ENCODE assay signal across 8 mouse cellular contexts in the genomic region with DNA sequence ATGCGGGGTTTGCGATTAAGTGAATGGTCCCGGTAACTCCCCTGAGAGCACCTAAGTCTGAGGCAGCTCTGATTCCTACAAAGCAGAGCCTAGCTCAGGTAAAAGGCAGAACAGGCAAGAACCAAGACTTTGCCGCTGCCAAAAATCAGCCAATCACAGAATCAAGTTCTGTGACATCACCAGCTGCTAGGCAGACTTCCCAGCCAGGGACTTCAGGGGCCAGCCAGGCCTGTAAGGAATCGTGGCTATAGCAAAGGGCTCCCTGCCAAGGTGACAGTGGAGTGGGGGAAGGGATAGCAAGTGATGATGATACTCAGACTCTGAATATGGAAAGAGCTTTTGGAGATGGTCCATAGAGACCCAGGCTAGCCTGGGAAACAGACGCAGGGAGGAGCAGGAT. TPM values are rescaled to one million over a fixed set of nuclear protein-coding genes. Genes with fewer than 3 reads are reported as not detected.
DNase-seq lines count a peak whose midpoint lies in the region; ATAC-seq and TF ChIP-seq lines count a peak whose summit lies in the region.

No protein-coding gene starts in this region.

- no peaks in the 10 kb centered on the region for H3K9me3 ChIP-seq in liver, postnatal 0 days (ENCODE audit: low read length)
- H3K9me3 ChIP-seq in neural tube, embryonic 13.5 days, result no peaks in the 10 kb centered on the region
- no peaks in the 10 kb centered on the region for H3K9me3 ChIP-seq in stomach, postnatal 0 days (ENCODE audit: control insufficient read depth, low read length)

- no peaks in the 10 kb centered on the region for H3K4me1 ChIP-seq in cerebellum, adult 2 months (ENCODE audit: control insufficient read depth, insufficient read depth, low read length)
- peaks cover 18% of the 10 kb centered on the region for H3K4me1 ChIP-seq in liver, postnatal 0 days (ENCODE audit: insufficient read depth)
- peaks cover 36% of the 10 kb centered on the region for H3K4me1 ChIP-seq in neural tube, embryonic 13.5 days (replicated peaks)
- H3K4me1 ChIP-seq in stomach, postnatal 0 days (replicated peaks; ENCODE audit: control insufficient read depth, insufficient read depth), result peaks cover 2% of the 10 kb centered on the region; the same call in 1 of the 2 replicates

- peak overlapping the region; percentile 51 for H3K4me2 ChIP-seq in liver, postnatal 0 days (ENCODE audit: low read depth, low read length)
- H3K4me2 ChIP-seq in neural tube, embryonic 13.5 days, result peak overlapping the region; percentile 42
- H3K4me2 ChIP-seq in stomach, postnatal 0 days (replicated peaks; ENCODE audit: low read depth), result peak overlapping the region; percentile 77

- H3K27ac ChIP-seq in cerebellum, adult 2 months (ENCODE audit: insufficient read depth, low read length), result no peak overlapping the region
- no peak overlapping the region for H3K27ac ChIP-seq in layer of hippocampus, adult 2 months
- H3K27ac ChIP-seq in liver, postnatal 0 days (ENCODE audit: low read depth), result no peak overlapping the region
- H3K27ac ChIP-seq in neural tube, embryonic 13.5 days (replicated peaks), result no peak overlapping the region
- peak overlapping the region; percentile 95 for H3K27ac ChIP-seq in stomach, postnatal 0 days (replicated peaks)

- H3K4me3 ChIP-seq in cerebellum, adult 2 months (replicated peaks; ENCODE audit: insufficient read depth, low read depth, low read length), result peak overlapping the region; percentile 45
- H3K4me3 ChIP-seq in layer of hippocampus, adult 2 months, result no peak overlapping the region; the same call in 1 of the 2 replicates
- H3K4me3 ChIP-seq in liver, postnatal 0 days (ENCODE audit: low read depth, low read length), result no peak overlapping the region
- no peak overlapping the region; the same call in 1 of the 2 replicates for H3K4me3 ChIP-seq in neural tube, embryonic 13.5 days
- peak overlapping the region; percentile 58 for H3K4me3 ChIP-seq in stomach, postnatal 0 days (ENCODE audit: low read depth, low read length)

- no peak for TF ChIP-seq POLR2A in cerebellum, adult 2 months (IDR thresholded peaks at IDR 0.05; ENCODE audit: borderline replicate concordance, insufficient read depth, low read length)

- no peak for TF ChIP-seq CTCF in cerebellum, adult 2 months (IDR thresholded peaks at IDR 0.05; ENCODE audit: borderline replicate concordance, insufficient read depth, low read depth, low read length)
- TF ChIP-seq CTCF in layer of hippocampus, adult 2 months (conservative IDR thresholded peaks at IDR 0.05), result no peak
- TF ChIP-seq CTCF in liver, postnatal 0 days (IDR thresholded peaks at IDR 0.05; ENCODE audit: low read depth), result no peak
- TF ChIP-seq CTCF in stomach, postnatal 0 days (IDR thresholded peaks at IDR 0.05; ENCODE audit: low read depth), result no peak

- H3K27me3 ChIP-seq in cerebellum, adult 2 months (ENCODE audit: control insufficient read depth, insufficient read depth, low read length), result peaks cover 3% of the 10 kb centered on the region; the same call in 1 of the 2 replicates
- peaks cover 46% of the 10 kb centered on the region for H3K27me3 ChIP-seq in liver, postnatal 0 days (ENCODE audit: insufficient read depth, low read length)
- peaks cover 56% of the 10 kb centered on the region for H3K27me3 ChIP-seq in neural tube, embryonic 13.5 days
- no peaks in the 10 kb centered on the region for H3K27me3 ChIP-seq in stomach, postnatal 0 days (ENCODE audit: control insufficient read depth, insufficient read depth, low read length)

- peak; percentile 83 for ATAC-seq in frontal cortex, adult (ENCODE audit: low TSS enrichment)
- ATAC-seq in hematopoietic stem cell, adult 5-6 weeks (replicated peaks in 1 of 2; ENCODE audit: insufficient read depth in 1 of 2, low FRiP score in 2 of 2, low TSS enrichment in 1 of 2, low read depth in 1 of 2, poor library complexity in 2 of 2, severe bottlenecking in 2 of 2), result peak; percentile 66 to 71
- peak; percentile 52; the same call in 1 of the 2 replicates for ATAC-seq in liver, postnatal 0 days
- peak; percentile 52; the same call in 1 of the 2 replicates for ATAC-seq in neural tube, embryonic 13.5 days (ENCODE audit: low read depth)
- peak; percentile 13; the same call in 1 of the 2 replicates for ATAC-seq in stomach, postnatal 0 days (ENCODE audit: low FRiP score, low TSS enrichment)

- 16% methylated on average over 6 of the region's 6 CpGs for WGBS in cerebellum, adult 2 months
- WGBS in liver, postnatal 0 days (ENCODE audit: insufficient replicate concordance), result 29% methylated on average over 6 of the region's 6 CpGs
- 12% methylated on average over 6 of the region's 6 CpGs for whole genome bisulfite sequencing in neural tube, embryonic 13.5 days
- 15% methylated on average over 6 of the region's 6 CpGs for WGBS in stomach, postnatal 0 days

- H3K9ac ChIP-seq in liver, postnatal 0 days (replicated peaks), result no peak overlapping the region
- H3K9ac ChIP-seq in neural tube, embryonic 13.5 days, result 0 out of 2 replicates have a peak overlapping the region, but pooled peaks have one; percentile 23
- peak overlapping the region; percentile 82 for H3K9ac ChIP-seq in stomach, postnatal 0 days (ENCODE audit: low read length)

- no peak for TF ChIP-seq EP300 in liver, postnatal 0 days (IDR thresholded peaks at IDR 0.05; ENCODE audit: low read depth)
- TF ChIP-seq EP300 in stomach, postnatal 0 days (optimal IDR thresholded peaks at IDR 0.05), result no peak

- H3K36me3 ChIP-seq in liver, postnatal 0 days (replicated peaks; ENCODE audit: insufficient read depth, low read length), result no peaks in the 10 kb centered on the region
- H3K36me3 ChIP-seq in neural tube, embryonic 13.5 days, result no peaks in the 10 kb centered on the region
- peaks cover 12% of the 10 kb centered on the region; the same call in 1 of the 2 replicates for H3K36me3 ChIP-seq in stomach, postnatal 0 days (ENCODE audit: control insufficient read depth, insufficient read depth, low read length)

- DNase-seq in ES-CJ7 (ENCODE audit: low read depth, low spot score), result peak; percentile 77
- DNase-seq in cerebellum, adult 2 months, result peak; percentile 83 to 92
- DNase-seq in layer of hippocampus, adult 2 months (ENCODE audit: low spot score in 2 of 2), result peak; percentile 76 to 93
- DNase-seq in liver, postnatal 0 days, result peak; percentile 91
- peak; percentile 92 for DNase-seq in stomach, postnatal 0 days (ENCODE audit: low spot score)

RNA-seq across cellular contexts. Expression of a gene that starts 3.6 kb away (rescaled TPM):
- 18.0 and 21.1 TPM in 2 replicates for polyA plus RNA-seq in cerebellum, adult 2 months (2012; rRNA removed)
- total RNA-seq in hematopoietic stem cell, adult 5-6 weeks (2017), result 18.6 and 28.2 TPM in 2 replicates
- 1 to 10 TPM; 5.4 to 6.1 TPM for total RNA-seq in layer of hippocampus, adult 2 months (2021)
- 17.3 and 58.9 TPM in 2 replicates for polyA plus RNA-seq in liver, postnatal 0 days (2015; fragmentation: Nextera tagmentation; extraction: Ambion mirVana)
- 29.0 and 77.1 TPM in 2 replicates for polyA plus RNA-seq in neural tube, embryonic 13.5 days (2015; fragmentation: Nextera tagmentation; extraction: Ambion mirVana)
- 2,018 and 2,237 TPM in 2 replicates for polyA plus RNA-seq in stomach, postnatal 0 days (2015; fragmentation: Nextera tagmentation; extraction: Ambion mirVana)

RNA-seq across cellular contexts. Expression of a gene that starts 13.2 kb away (rescaled TPM):
- 15.8 and 17.7 TPM in 2 replicates for polyA plus RNA-seq in cerebellum, adult 2 months (2012; rRNA removed)
- total RNA-seq in hematopoietic stem cell, adult 5-6 weeks (2017), result 2.4 and 10.6 TPM in 2 replicates
- not detected for total RNA-seq in layer of hippocampus, adult 2 months (2021)
- polyA plus RNA-seq in liver, postnatal 0 days (2015; fragmentation: Nextera tagmentation; extraction: Ambion mirVana), result 0.95 and 1.1 TPM in 2 replicates
- polyA plus RNA-seq in neural tube, embryonic 13.5 days (2015; fragmentation: Nextera tagmentation; extraction: Ambion mirVana), result 0.33 and 0.56 TPM in 2 replicates
- polyA plus RNA-seq in stomach, postnatal 0 days (2015; fragmentation: Nextera tagmentation; extraction: Ambion mirVana), result 2.6 and 3.1 TPM in 2 replicates

RNA-seq across cellular contexts. Expression of a gene that starts 20.5 kb away (rescaled TPM):
- 2.8 and 3.2 TPM in 2 replicates for polyA plus RNA-seq in cerebellum, adult 2 months (2012; rRNA removed)
- 66.5 and 76.9 TPM in 2 replicates for total RNA-seq in hematopoietic stem cell, adult 5-6 weeks (2017)
- total RNA-seq in layer of hippocampus, adult 2 months (2021), result 1 to 10 TPM in 1 of 2 experiments, under 1 TPM in 1; 0.64 to 1.0 TPM
- 14.2 and 15.2 TPM in 2 replicates for polyA plus RNA-seq in liver, postnatal 0 days (2015; fragmentation: Nextera tagmentation; extraction: Ambion mirVana)
- 10.0 and 10.4 TPM in 2 replicates for polyA plus RNA-seq in neural tube, embryonic 13.5 days (2015; fragmentation: Nextera tagmentation; extraction: Ambion mirVana)
- polyA plus RNA-seq in stomach, postnatal 0 days (2015; fragmentation: Nextera tagmentation; extraction: Ambion mirVana), result 10.7 and 11.8 TPM in 2 replicates

RNA-seq across cellular contexts. Expression of a gene that starts 27.3 kb away (rescaled TPM):
- polyA plus RNA-seq in cerebellum, adult 2 months (2012; rRNA removed), result 133 and 137 TPM in 2 replicates
- 45.7 and 55.6 TPM in 2 replicates for total RNA-seq in hematopoietic stem cell, adult 5-6 weeks (2017)
- total RNA-seq in layer of hippocampus, adult 2 months (2021), result 10 to 100 TPM; 27.6 to 29.0 TPM
- polyA plus RNA-seq in liver, postnatal 0 days (2015; fragmentation: Nextera tagmentation; extraction: Ambion mirVana), result 41.1 and 46.0 TPM in 2 replicates
- 65.5 and 73.1 TPM in 2 replicates for polyA plus RNA-seq in neural tube, embryonic 13.5 days (2015; fragmentation: Nextera tagmentation; extraction: Ambion mirVana)
- 118 and 120 TPM in 2 replicates for polyA plus RNA-seq in stomach, postnatal 0 days (2015; fragmentation: Nextera tagmentation; extraction: Ambion mirVana)

RNA-seq across cellular contexts. Expression of a gene that starts 36.4 kb away (rescaled TPM):
- polyA plus RNA-seq in cerebellum, adult 2 months (2012; rRNA removed), result not detected in 2 replicates
- total RNA-seq in hematopoietic stem cell, adult 5-6 weeks (2017), result not detected in 2 replicates
- total RNA-seq in layer of hippocampus, adult 2 months (2021), result not detected
- 0.53 and 0.94 TPM in 2 replicates for polyA plus RNA-seq in liver, postnatal 0 days (2015; fragmentation: Nextera tagmentation; extraction: Ambion mirVana)
- polyA plus RNA-seq in neural tube, embryonic 13.5 days (2015; fragmentation: Nextera tagmentation; extraction: Ambion mirVana), result not detected in 2 replicates
- not detected in 2 replicates for polyA plus RNA-seq in stomach, postnatal 0 days (2015; fragmentation: Nextera tagmentation; extraction: Ambion mirVana)

Comparison
In these comparisons a context has a peak if more than half of its experiments do, and no peak if none do; other contexts are left out.
1. H3K4me3 ChIP-seq: peak in cerebellum, adult 2 months (single experiment) and stomach, postnatal 0 days (single experiment); none in layer of hippocampus, adult 2 months (single experiment), liver, postnatal 0 days (single experiment) and neural tube, embryonic 13.5 days (single experiment).
2. ATAC-seq: peak in every context shown above with its lines; median percentile 83 in frontal cortex, adult; 68 in hematopoietic stem cell, adult 5-6 weeks; 52 in liver, postnatal 0 days; 52 in neural tube, embryonic 13.5 days; 13 in stomach, postnatal 0 days.
3. RNA of a gene that starts 3.6 kb away (polyA plus RNA-seq): 2,018 to 2,237 TPM in stomach, postnatal 0 days; 29.0 to 77.1 TPM in neural tube, embryonic 13.5 days, 18.0 to 21.1 TPM in cerebellum, adult 2 months and 17.3 to 58.9 TPM in liver, postnatal 0 days; every median in the first group is over 10 times any median in the second.
4. Peak in every context shown above with its lines, with median percentiles within 50 percentile points of each other: DNase-seq and H3K4me2 ChIP-seq.